In genomic region chr10:79745898-79746773, GRCm38 (mm10) we compare ENCODE assay signal across 8 mouse cellular contexts. TPM values are rescaled to one million over a fixed set of nuclear protein-coding genes. Genes with fewer than 3 reads are reported as not detected.
A peak's percentile ranks its signal among the peaks of the same experiment; 100 is the strongest.
DNase-seq lines count a peak whose midpoint lies in the region; ATAC-seq and TF ChIP-seq lines count a peak whose summit lies in the region.

Gene Polrmt, minus strand, starts transcription at chr10:79746581.

- H3K36me3 ChIP-seq in megakaryocyte, embryonic 14.5 days (replicated peaks; ENCODE audit: low read length): peaks cover 33% of the 10 kb centered on the region

- H3K4me3 ChIP-seq in cortical plate, adult 2 months (ENCODE audit: insufficient read depth, low read length): peak within 1 kb of the TSS; percentile 72
- H3K4me3 ChIP-seq in megakaryocyte, embryonic 14.5 days (replicated peaks): peak within 1 kb of the TSS; percentile 90

- ATAC-seq in activated CD4-positive, CD25-positive, alpha-beta regulatory T cell, adult 4 months: peak; percentile 99

- H3K4me1 ChIP-seq in cortical plate, adult 2 months (ENCODE audit: control insufficient read depth, insufficient read depth, low read length): peaks cover 3% of the 10 kb centered on the region
- H3K4me1 ChIP-seq in megakaryocyte, embryonic 14.5 days: peaks cover 35% of the 10 kb centered on the region

- no peak for TF ChIP-seq CTCF in cortical plate, adult 2 months (IDR thresholded peaks at IDR 0.05; ENCODE audit: extremely low read depth, insufficient read depth, low read length)

- peak; percentile 97 for DNase-seq in gastrocnemius, adult 8-10 months (ENCODE audit: low spot score in 2 of 2)
- peak; percentile 96 for DNase-seq in hindlimb bud, embryonic 11.5 days (ENCODE audit: extremely low spot score, low read depth, low spot score)
- DNase-seq in left cerebral cortex, adult 8-10 months (ENCODE audit: low spot score in 2 of 2): peak; percentile 86 to 97
- DNase-seq in right cerebral cortex, postnatal 10 days (ENCODE audit: low spot score in 2 of 2): peak; percentile 98
- DNase-seq in urinary bladder, postnatal 25 days (ENCODE audit: low spot score): peak; percentile 84

- no peak within 1 kb of the TSS for H3K27ac ChIP-seq in cortical plate, adult 2 months (ENCODE audit: insufficient read depth, low read length)

- TF ChIP-seq POLR2A in cortical plate, adult 2 months (IDR thresholded peaks at IDR 0.05; ENCODE audit: extremely low read depth, insufficient read depth, low read length): peak; percentile 61; the same call in 1 of the 2 replicates

- H3K27me3 ChIP-seq in megakaryocyte, embryonic 14.5 days (replicated peaks): peaks cover 2% of the 10 kb centered on the region

- H3K9me3 ChIP-seq in megakaryocyte, embryonic 14.5 days: no peaks in the 10 kb centered on the region

RNA-seq across cellular contexts. Expression of gene Polrmt, which starts in this region (rescaled TPM):
- 10 to 100 TPM; 13.6 to 21.4 TPM for polyA plus RNA-seq in activated CD4-positive, CD25-positive, alpha-beta regulatory T cell, adult 4 months (2017; shearing (Covaris generic))
- 51.6 and 54.9 TPM in 2 replicates for polyA plus RNA-seq in cortical plate, adult 2 months (2012; rRNA removed)
- 10 to 100 TPM; 34.1 to 47.2 (median 38.3) TPM for total RNA-seq in gastrocnemius, adult 8-10 months (2022)
- 10 to 100 TPM; 47.9 to 56.7 (median 51.6) TPM for total RNA-seq in left cerebral cortex, adult 8-10 months (2022)
- polyA plus RNA-seq in megakaryocyte, embryonic 14.5 days (2012; ENCODE audit: insufficient read depth, low replicate concordance): 11.1 and 25.3 TPM in 2 replicates
